Mouse (Mus musculus): ENCODE results near the gene Syngr1. TPM values are rescaled to one million over a fixed set of nuclear protein-coding genes. Genes with fewer than 3 reads are reported as not detected.
"Not testable (repeated sequence)": the region's sequence is repeated elsewhere in the genome, so short reads cannot be mapped to it uniquely, and the experiment has no call there.

Syngr1 gene
- polyA plus RNA-seq, 1 experiment, result 62.1 TPM

- no peak for DNase-seq (ENCODE audit: low spot score)
Observed at GRCm38 (mm10) chr15:80115866-80116794, 25.0 kb downstream of the Syngr1 start.

- DNase-seq (ENCODE audit: low spot score), result no peak
Observed at GRCm38 (mm10) chr15:80117154-80117553, 26.0 kb downstream of the Syngr1 start.

- DNase-seq (ENCODE audit: low spot score), result no peak
Observed at GRCm38 (mm10) chr15:80119076-80119475, 27.9 kb downstream of the Syngr1 start.

GRCm38 (mm10) chr15:80121721-80122325 is 30.7 kb downstream of the Syngr1 start:
- no peak for DNase-seq (ENCODE audit: low spot score)

- not testable (repeated sequence) for DNase-seq (ENCODE audit: low spot score)
Observed at GRCm38 (mm10) chr15:80122431-80122830, 31.3 kb downstream of the Syngr1 start.

- DNase-seq (ENCODE audit: low spot score), result no peak
Observed at GRCm38 (mm10) chr15:80124651-80125050, 33.5 kb downstream of the Syngr1 start.

- DNase-seq (ENCODE audit: low spot score), result no peak
Observed at GRCm38 (mm10) chr15:80127191-80127590, 36.1 kb downstream of the Syngr1 start.

GRCm38 (mm10) chr15:80129982-80130381 is 38.8 kb downstream of the Syngr1 start:
- DNase-seq (ENCODE audit: low spot score), result no peak

- no peak for DNase-seq (ENCODE audit: low spot score)
Observed at GRCm38 (mm10) chr15:80130689-80131088, 39.6 kb downstream of the Syngr1 start.

GRCm38 (mm10) chr15:80131421-80131820 is 40.3 kb downstream of the Syngr1 start:
- no peak for DNase-seq (ENCODE audit: low spot score)

- no peak for DNase-seq (ENCODE audit: low spot score)
Observed at GRCm38 (mm10) chr15:80132452-80132851, 41.3 kb downstream of the Syngr1 start.

GRCm38 (mm10) chr15:80132993-80133586 is 42.0 kb downstream of the Syngr1 start, which contains the start of gene Tab1:
TSS of gene Tab1 (plus strand) at chr15:80133127.
- peak; percentile 91 for DNase-seq (ENCODE audit: low spot score)

- no peak for DNase-seq (ENCODE audit: low spot score)
Observed at GRCm38 (mm10) chr15:80133682-80134449, 42.7 kb downstream of the Syngr1 start.

GRCm38 (mm10) chr15:80134450-80134847 is 43.3 kb downstream of the Syngr1 start:
- no peak for DNase-seq (ENCODE audit: low spot score)

- DNase-seq (ENCODE audit: low spot score), result no peak
Observed at GRCm38 (mm10) chr15:80135499-80135898, 44.4 kb downstream of the Syngr1 start.

- no peak for DNase-seq (ENCODE audit: low spot score)
Observed at GRCm38 (mm10) chr15:80136645-80137044, 45.5 kb downstream of the Syngr1 start.

GRCm38 (mm10) chr15:80137945-80138791 is 47.0 kb downstream of the Syngr1 start:
- DNase-seq (ENCODE audit: low spot score), result no peak

- DNase-seq (ENCODE audit: low spot score), result no peak
Observed at GRCm38 (mm10) chr15:80140302-80140701, 49.2 kb downstream of the Syngr1 start.

- DNase-seq (ENCODE audit: low spot score), result no peak
Observed at GRCm38 (mm10) chr15:80140878-80141277, 49.7 kb downstream of the Syngr1 start.

- no peak for DNase-seq (ENCODE audit: low spot score)
Observed at GRCm38 (mm10) chr15:80142130-80142529, 51.0 kb downstream of the Syngr1 start.

GRCm38 (mm10) chr15:80143760-80144159 is 52.6 kb downstream of the Syngr1 start:
- DNase-seq (ENCODE audit: low spot score), result no peak
